Mouse (Mus musculus): ENCODE measurements at regions not wholly inside any gene's neighbourhood (a gene's known extent, or its start where the extent isn't known, plus 50 kb on each side); places are given as distances from the start of the nearest gene placed in this dataset.

- no peaks in the 10 kb centered on the region for H3K4me1 ChIP-seq (ENCODE audit: control insufficient read depth, low read depth, low read length)
- no peak overlapping the region for H3K9ac ChIP-seq (ENCODE audit: low read depth, low read length)
- H3K36me3 ChIP-seq (ENCODE audit: control insufficient read depth, insufficient read depth), result no peaks in the 10 kb centered on the region
- no peaks in the 10 kb centered on the region for H3K27me3 ChIP-seq (ENCODE audit: control insufficient read depth, insufficient read depth, low read depth, low read length)
- no peak overlapping the region for H3K4me3 ChIP-seq (ENCODE audit: low read depth, low read length)
- WGBS (ENCODE audit: insufficient replicate concordance), result 72% methylated on average over 8 of the region's 8 CpGs
- H3K4me2 ChIP-seq (ENCODE audit: low read depth, low read length), result no peak overlapping the region
- no peak for ATAC-seq (ENCODE audit: low read depth)
- no peak overlapping the region for H3K27ac ChIP-seq (ENCODE audit: low read length)
- H3K9me3 ChIP-seq (replicated peaks; ENCODE audit: control insufficient read depth, low read length), result peaks cover 2% of the 10 kb centered on the region; the same call in 1 of the 2 replicates
Observed at GRCm38 (mm10) chr2:169388569-169388968, 199.0 kb downstream of the Gm11011 start.

- ATAC-seq (ENCODE audit: low read depth), result no peak
- no peak overlapping the region for H3K27ac ChIP-seq (ENCODE audit: low read length)
- H3K9me3 ChIP-seq (replicated peaks; ENCODE audit: control insufficient read depth, low read length), result no peaks in the 10 kb centered on the region; the same call in 1 of the 2 replicates
- 63% methylated on average over 23 of the region's 23 CpGs for WGBS (ENCODE audit: insufficient replicate concordance)
- H3K36me3 ChIP-seq (ENCODE audit: control insufficient read depth, insufficient read depth), result no peaks in the 10 kb centered on the region
- H3K4me3 ChIP-seq (ENCODE audit: low read depth, low read length), result no peak overlapping the region
- no peak overlapping the region for H3K9ac ChIP-seq (ENCODE audit: low read depth, low read length)
- no peak overlapping the region for H3K4me2 ChIP-seq (ENCODE audit: low read depth, low read length)
- H3K4me1 ChIP-seq (ENCODE audit: control insufficient read depth, low read depth, low read length), result no peaks in the 10 kb centered on the region
- H3K27me3 ChIP-seq (ENCODE audit: control insufficient read depth, insufficient read depth, low read depth, low read length), result no peaks in the 10 kb centered on the region
Observed at GRCm38 (mm10) chr2:169387765-169388518, 199.6 kb downstream of the Gm11011 start.

- H3K9ac ChIP-seq (ENCODE audit: low read depth, low read length), result no peak overlapping the region
- H3K9me3 ChIP-seq (replicated peaks; ENCODE audit: control insufficient read depth, low read length), result no peaks in the 10 kb centered on the region; the same call in 1 of the 2 replicates
- no peaks in the 10 kb centered on the region for H3K27me3 ChIP-seq (ENCODE audit: control insufficient read depth, insufficient read depth, low read depth, low read length)
- 53% methylated on average over 3 of the region's 3 CpGs for WGBS (ENCODE audit: insufficient replicate concordance)
- H3K4me3 ChIP-seq (ENCODE audit: low read depth, low read length), result no peak overlapping the region
- no peak for ATAC-seq (ENCODE audit: low read depth)
- no peaks in the 10 kb centered on the region for H3K4me1 ChIP-seq (ENCODE audit: control insufficient read depth, low read depth, low read length)
- H3K36me3 ChIP-seq (ENCODE audit: control insufficient read depth, insufficient read depth), result no peaks in the 10 kb centered on the region
- H3K27ac ChIP-seq (ENCODE audit: low read length), result no peak overlapping the region
- H3K4me2 ChIP-seq (ENCODE audit: low read depth, low read length), result no peak overlapping the region
Observed at GRCm38 (mm10) chr2:169383701-169384100, 203.8 kb downstream of the Gm11011 start.

GRCm38 (mm10) chr2:169373069-169373468 lies 214.5 kb downstream of the Gm11011 start:
- no peaks in the 10 kb centered on the region for H3K9me3 ChIP-seq (replicated peaks; ENCODE audit: control insufficient read depth, low read length)
- no peak overlapping the region for H3K27ac ChIP-seq (ENCODE audit: low read length)
- no peak overlapping the region for H3K4me3 ChIP-seq (ENCODE audit: low read depth, low read length)
- 44% methylated on average over 7 of the region's 7 CpGs for WGBS (ENCODE audit: insufficient replicate concordance)
- H3K36me3 ChIP-seq (ENCODE audit: control insufficient read depth, insufficient read depth), result no peaks in the 10 kb centered on the region
- no peak overlapping the region for H3K4me2 ChIP-seq (ENCODE audit: low read depth, low read length)
- H3K9ac ChIP-seq (ENCODE audit: low read depth, low read length), result no peak overlapping the region
- ATAC-seq (ENCODE audit: low read depth), result no peak
- no peaks in the 10 kb centered on the region for H3K27me3 ChIP-seq (ENCODE audit: control insufficient read depth, insufficient read depth, low read depth, low read length)
- H3K4me1 ChIP-seq (ENCODE audit: control insufficient read depth, low read depth, low read length), result no peaks in the 10 kb centered on the region

GRCm38 (mm10) chr2:169365046-169365445 lies 222.5 kb downstream of the Gm11011 start:
- ATAC-seq (ENCODE audit: low read depth), result no peak
- H3K9ac ChIP-seq (ENCODE audit: low read depth, low read length), result no peak overlapping the region
- H3K27ac ChIP-seq (ENCODE audit: low read length), result no peak overlapping the region
- H3K4me2 ChIP-seq (ENCODE audit: low read depth, low read length), result no peak overlapping the region
- H3K4me3 ChIP-seq (ENCODE audit: low read depth, low read length), result no peak overlapping the region
- no peaks in the 10 kb centered on the region for H3K27me3 ChIP-seq (ENCODE audit: control insufficient read depth, insufficient read depth, low read depth, low read length)
- peaks cover 2% of the 10 kb centered on the region; the same call in 1 of the 2 replicates for H3K9me3 ChIP-seq (replicated peaks; ENCODE audit: control insufficient read depth, low read length)
- H3K36me3 ChIP-seq (ENCODE audit: control insufficient read depth, insufficient read depth), result no peaks in the 10 kb centered on the region
- no peaks in the 10 kb centered on the region for H3K4me1 ChIP-seq (ENCODE audit: control insufficient read depth, low read depth, low read length)
- WGBS (ENCODE audit: insufficient replicate concordance), result 56% methylated on average over 4 of the region's 4 CpGs

- H3K9me3 ChIP-seq (replicated peaks; ENCODE audit: control insufficient read depth, low read length), result no peaks in the 10 kb centered on the region; the same call in 1 of the 2 replicates
- no peak for ATAC-seq (ENCODE audit: low read depth)
- no peak overlapping the region for H3K27ac ChIP-seq (ENCODE audit: low read length)
- no peaks in the 10 kb centered on the region for H3K4me1 ChIP-seq (ENCODE audit: control insufficient read depth, low read depth, low read length)
- WGBS (ENCODE audit: insufficient replicate concordance), result 9% methylated on average over 15 of the region's 15 CpGs
- no peak overlapping the region for H3K4me3 ChIP-seq (ENCODE audit: low read depth, low read length)
- no peak overlapping the region for H3K9ac ChIP-seq (ENCODE audit: low read depth, low read length)
- H3K36me3 ChIP-seq (ENCODE audit: control insufficient read depth, insufficient read depth), result no peaks in the 10 kb centered on the region
- H3K4me2 ChIP-seq (ENCODE audit: low read depth, low read length), result no peak overlapping the region; the same call in 1 of the 2 replicates
- H3K27me3 ChIP-seq (ENCODE audit: control insufficient read depth, insufficient read depth, low read depth, low read length), result no peaks in the 10 kb centered on the region
Observed at GRCm38 (mm10) chr2:169360272-169360671, 227.3 kb downstream of the Gm11011 start.

GRCm38 (mm10) chr2:169357400-169357799 lies 230.1 kb downstream of the Gm11011 start:
- Histone ChIP-seq H3K27ac (ENCODE audit: low read length) (no peak overlapping the region), H3K36me3 (ENCODE audit: control insufficient read depth, insufficient read depth) (no peaks in the 10 kb centered on the region), H3K9ac (ENCODE audit: low read depth, low read length) (no peak overlapping the region), H3K9me3 (replicated peaks; ENCODE audit: control insufficient read depth, low read length) (no peaks in the 10 kb centered on the region; the same call in 1 of the 2 replicates), H3K4me2 (ENCODE audit: low read depth, low read length) (no peak overlapping the region), H3K4me3 (ENCODE audit: low read depth, low read length) (no peak overlapping the region), H3K27me3 (ENCODE audit: control insufficient read depth, insufficient read depth, low read depth, low read length) (no peaks in the 10 kb centered on the region), H3K4me1 (ENCODE audit: control insufficient read depth, low read depth, low read length) (no peaks in the 10 kb centered on the region)
- no peak for ATAC-seq (ENCODE audit: low read depth)
- 58% methylated on average over 10 of the region's 10 CpGs for WGBS (ENCODE audit: insufficient replicate concordance)

GRCm38 (mm10) chr2:169351547-169351946 lies 236.0 kb downstream of the Gm11011 start:
- Histone ChIP-seq H3K4me3 (ENCODE audit: low read depth, low read length) (no peak overlapping the region), H3K4me2 (ENCODE audit: low read depth, low read length) (no peak overlapping the region), H3K27ac (ENCODE audit: low read length) (no peak overlapping the region), H3K4me1 (ENCODE audit: control insufficient read depth, low read depth, low read length) (no peaks in the 10 kb centered on the region), H3K9ac (ENCODE audit: low read depth, low read length) (no peak overlapping the region), H3K36me3 (ENCODE audit: control insufficient read depth, insufficient read depth) (no peaks in the 10 kb centered on the region), H3K27me3 (ENCODE audit: control insufficient read depth, insufficient read depth, low read depth, low read length) (no peaks in the 10 kb centered on the region), H3K9me3 (replicated peaks; ENCODE audit: control insufficient read depth, low read length) (peaks cover 2% of the 10 kb centered on the region; the same call in 1 of the 2 replicates)
- WGBS (ENCODE audit: insufficient replicate concordance), result 60% methylated on average over 7 of the region's 7 CpGs
- peak; percentile 67 for ATAC-seq (ENCODE audit: low read depth)

- H3K36me3 ChIP-seq (ENCODE audit: control insufficient read depth, insufficient read depth), result no peaks in the 10 kb centered on the region
- no peaks in the 10 kb centered on the region for H3K27me3 ChIP-seq (ENCODE audit: control insufficient read depth, insufficient read depth, low read depth, low read length)
- H3K4me1 ChIP-seq (ENCODE audit: control insufficient read depth, low read depth, low read length), result no peaks in the 10 kb centered on the region
- peaks cover 2% of the 10 kb centered on the region; the same call in 1 of the 2 replicates for H3K9me3 ChIP-seq (replicated peaks; ENCODE audit: control insufficient read depth, low read length)
- H3K4me2 ChIP-seq (ENCODE audit: low read depth, low read length), result no peak overlapping the region
- ATAC-seq (ENCODE audit: low read depth), result no peak
- H3K4me3 ChIP-seq (ENCODE audit: low read depth, low read length), result no peak overlapping the region
- no peak overlapping the region for H3K9ac ChIP-seq (ENCODE audit: low read depth, low read length)
- 62% methylated on average over 10 of the region's 10 CpGs for WGBS (ENCODE audit: insufficient replicate concordance)
- no peak overlapping the region for H3K27ac ChIP-seq (ENCODE audit: low read length)
Observed at GRCm38 (mm10) chr2:169346107-169346506, 241.4 kb downstream of the Gm11011 start.
